In the genomic region with DNA sequence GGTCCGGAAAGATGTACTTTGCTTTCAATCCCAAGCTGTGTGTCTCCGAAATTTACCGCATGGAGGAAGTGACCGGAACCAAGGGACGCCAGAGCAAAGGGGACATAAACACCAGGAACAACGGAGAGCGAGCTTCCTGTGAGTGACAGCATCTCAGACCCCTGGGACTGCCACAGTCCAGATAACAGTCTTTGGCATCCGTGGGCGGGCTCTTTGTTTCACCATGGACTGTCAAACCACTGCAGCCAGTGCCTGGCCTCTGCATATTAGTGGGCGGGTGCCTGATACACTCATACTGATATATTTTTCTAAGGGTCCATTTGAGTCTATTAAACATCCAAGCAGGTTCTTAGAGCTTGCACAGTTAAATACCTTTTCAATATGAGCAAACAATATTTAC, we compare ENCODE assay signal across 18 mouse cellular contexts.
DNase-seq lines count a peak whose midpoint lies in the region; ATAC-seq and TF ChIP-seq lines count a peak whose summit lies in the region.
"Had no signal": no experiment of that assay in that cellular context is flagged by ENCODE, and none has a peak within 500 bp of the region (broad histone marks: within the 10 kb centered on the region; RNA-seq: fewer than 3 reads in every experiment).

No protein-coding gene starts in this region.

- H3K27me3 ChIP-seq in kidney, adult 2 months (replicated peaks; ENCODE audit: control insufficient read depth, insufficient read depth, low read length), result no peaks in the 10 kb centered on the region
- H3K27me3 ChIP-seq in lung, postnatal 0 days (replicated peaks; ENCODE audit: insufficient read depth, low read length), result no peaks in the 10 kb centered on the region
- no peaks in the 10 kb centered on the region for H3K27me3 ChIP-seq in liver, embryonic 11.5 days (replicated peaks; ENCODE audit: control insufficient read depth, insufficient read depth, low read length)
- no peaks in the 10 kb centered on the region for H3K27me3 ChIP-seq in neural tube, embryonic 15.5 days (replicated peaks)
- H3K27me3 ChIP-seq: limb, embryonic 12.5 days; neural tube, embryonic 13.5 days had no signal

- H3K9me3 ChIP-seq in lung, postnatal 0 days (ENCODE audit: low read length), result no peaks in the 10 kb centered on the region
- H3K9me3 ChIP-seq in liver, embryonic 11.5 days (ENCODE audit: control insufficient read depth, low read length), result no peaks in the 10 kb centered on the region
- no peaks in the 10 kb centered on the region for H3K9me3 ChIP-seq in neural tube, embryonic 15.5 days (replicated peaks)
- H3K9me3 ChIP-seq: limb, embryonic 12.5 days; neural tube, embryonic 13.5 days had no signal

- no peaks in the 10 kb centered on the region; the same call in none of the 2 replicates for H3K36me3 ChIP-seq in kidney, adult 2 months (ENCODE audit: control insufficient read depth, insufficient read depth, low read length)
- peaks cover 19% of the 10 kb centered on the region for H3K36me3 ChIP-seq in lung, postnatal 0 days (ENCODE audit: insufficient read depth, low read length)
- peaks cover 6% of the 10 kb centered on the region for H3K36me3 ChIP-seq in liver, embryonic 11.5 days (ENCODE audit: control insufficient read depth, insufficient read depth, low read length)
- peaks cover 34% of the 10 kb centered on the region for H3K36me3 ChIP-seq in neural tube, embryonic 15.5 days

- peaks cover 10% of the 10 kb centered on the region; the same call in 1 of the 2 replicates for H3K4me1 ChIP-seq in kidney, adult 2 months (ENCODE audit: control insufficient read depth, insufficient read depth, low read length)
- H3K4me1 ChIP-seq in lung, postnatal 0 days (ENCODE audit: insufficient read depth, low read depth, low read length), result 0 out of 2 replicates have a peak, but pooled peaks cover 4% of the 10 kb centered on the region
- peaks cover 26% of the 10 kb centered on the region for H3K4me1 ChIP-seq in liver, embryonic 11.5 days (replicated peaks; ENCODE audit: control insufficient read depth, insufficient read depth, low read length)
- no peaks in the 10 kb centered on the region for H3K4me1 ChIP-seq in neural tube, embryonic 15.5 days
- H3K4me1 ChIP-seq: neural tube, embryonic 13.5 days had no signal

- no peak for TF ChIP-seq POLR2A in kidney, adult 2 months (IDR thresholded peaks at IDR 0.05; ENCODE audit: low read depth, low read length)

- H3K4me2 ChIP-seq in lung, postnatal 0 days (replicated peaks; ENCODE audit: low read depth, low read length), result no peak overlapping the region
- H3K4me2 ChIP-seq in liver, embryonic 11.5 days, result peak overlapping the region; percentile 48
- H3K4me2 ChIP-seq in neural tube, embryonic 15.5 days, result no peak overlapping the region
- H3K4me2 ChIP-seq: heart, embryonic 11.5 days; limb, embryonic 12.5 days; neural tube, embryonic 13.5 days had no signal

- H3K4me3 ChIP-seq in kidney, adult 2 months (ENCODE audit: insufficient read depth, low read depth, low read length), result no peak overlapping the region
- H3K4me3 ChIP-seq in lung, postnatal 0 days (ENCODE audit: low read depth, low read length), result no peak overlapping the region
- no peak overlapping the region for H3K4me3 ChIP-seq in liver, embryonic 11.5 days (ENCODE audit: low read depth, low read length)
- no peak overlapping the region for H3K4me3 ChIP-seq in neural tube, embryonic 15.5 days (replicated peaks)
- H3K4me3 ChIP-seq: limb, embryonic 12.5 days; neural tube, embryonic 13.5 days had no signal

- no peak overlapping the region for H3K9ac ChIP-seq in lung, postnatal 0 days (replicated peaks; ENCODE audit: low read depth)
- peak overlapping the region; percentile 39; the same call in 1 of the 2 replicates for H3K9ac ChIP-seq in liver, embryonic 11.5 days (ENCODE audit: low read depth, low read length)
- H3K9ac ChIP-seq in neural tube, embryonic 15.5 days (replicated peaks), result no peak overlapping the region
- H3K9ac ChIP-seq: limb, embryonic 12.5 days; neural tube, embryonic 13.5 days had no signal

- TF ChIP-seq EP300 in lung, postnatal 0 days (IDR thresholded peaks at IDR 0.05), result no peak

- TF ChIP-seq CTCF in kidney, adult 2 months (conservative IDR thresholded peaks at IDR 0.05; ENCODE audit: insufficient read depth, insufficient read length, low read depth, low read length), result no peak
- TF ChIP-seq CTCF in lung, postnatal 0 days (IDR thresholded peaks at IDR 0.05), result no peak

- 74% methylated on average over 10 of the region's 10 CpGs for WGBS in kidney, adult 2 months
- WGBS in lung, postnatal 0 days, result 74% methylated on average over 10 of the region's 10 CpGs
- WGBS in liver, embryonic 11.5 days, result 39% methylated on average over 10 of the region's 10 CpGs
- 91% methylated on average over 10 of the region's 10 CpGs for WGBS in neural tube, embryonic 15.5 days

- DNase-seq in kidney, adult 2 months, result peak; percentile 42
- no peak for DNase-seq in kidney, adult 18-20 months
- peak; percentile 44 for DNase-seq in lung, postnatal 10 days
- DNase-seq in lung, postnatal 0 days (ENCODE audit: low spot score), result no peak
- DNase-seq in liver, embryonic 11.5 days (ENCODE audit: low spot score), result no peak
- no peak for DNase-seq in spleen, adult 18-20 months
- DNase-seq: adrenal gland, postnatal 25 days; B cell, adult 2 months; cerebellum, adult 11 months; cerebellum, postnatal 36 days; lung, adult 2 months; thymus, postnatal 14 days had no signal

- H3K27ac ChIP-seq in kidney, adult 2 months (ENCODE audit: insufficient read depth, low read depth, low read length), result no peak overlapping the region
- no peak overlapping the region for H3K27ac ChIP-seq in lung, postnatal 0 days (ENCODE audit: low read length)
- no peak overlapping the region for H3K27ac ChIP-seq in liver, embryonic 11.5 days (ENCODE audit: low read depth, low read length)
- no peak overlapping the region for H3K27ac ChIP-seq in neural tube, embryonic 15.5 days (replicated peaks)
- H3K27ac ChIP-seq: kidney, postnatal 0 days; limb, embryonic 12.5 days had no signal

- no peak; the same call in 1 of the 2 replicates for ATAC-seq in lung, postnatal 0 days
- peak; percentile 77 for ATAC-seq in liver, embryonic 11.5 days (replicated peaks; ENCODE audit: low FRiP score)
- peak; percentile 56 for ATAC-seq in megakaryocyte-erythroid progenitor cell, adult 5-6 weeks (replicated peaks; ENCODE audit: low FRiP score, low TSS enrichment, poor library complexity, severe bottlenecking)
- ATAC-seq in neural tube, embryonic 15.5 days (ENCODE audit: low FRiP score), result no peak

Comparison
In these comparisons a context has a peak if more than half of its experiments do, and no peak if none do; other contexts are left out.
1. DNase-seq: peak in kidney, adult 2 months (single experiment) and lung, postnatal 10 days (single experiment); none in kidney, adult 18-20 months (single experiment), lung, postnatal 0 days (single experiment), liver, embryonic 11.5 days (single experiment) and spleen, adult 18-20 months (0 of 2).
2. ATAC-seq: peak in liver, embryonic 11.5 days (single experiment) and megakaryocyte-erythroid progenitor cell, adult 5-6 weeks (single experiment); none in lung, postnatal 0 days (single experiment) and neural tube, embryonic 15.5 days (single experiment).